Mouse (Mus musculus) activated CD4-positive, CD25-positive, alpha-beta regulatory T cell, adult 9 weeks (primary cell): ENCODE data around the gene Sst. TPM values are rescaled to one million over a fixed set of nuclear protein-coding genes. Genes with fewer than 3 reads are reported as not detected.

Source experiments
- polyA plus RNA-seq: library from polyadenylated mRNA; unstranded; fragments of 100-300 nt; shearing (Covaris generic); gene quantifications from one replicate; pipeline ENCODE4 v1.2.1, GENCODE M21; 2017

The Sst gene
- not detected for polyA plus RNA-seq

GRCm38 (mm10) chr16:23890636-23891035, at the start of gene Sst:
Sst (minus strand) TSS chr16:23890958.

GRCm38 (mm10) chr16:23932294-23932693, 41.5 kb upstream of the Sst start, which contains the start of gene Rtp2:
Rtp2 (minus strand) TSS chr16:23932394.

Other genes with a start within 250 kb of the Sst start
- gene Rtp2, start 41.4 kb upstream of the Sst start, polyA plus RNA-seq: 0.21 TPM
- not detected for gene Gm37419, start 97.5 kb upstream of the Sst start, polyA plus RNA-seq
- gene Bcl6, start 97.9 kb upstream of the Sst start, polyA plus RNA-seq: 25.6 TPM